Mouse (Mus musculus): ENCODE data around the gene a.
A peak's percentile ranks its signal among the peaks of the same experiment; 100 is the strongest.

a gene

GRCm38 (mm10) chr2:155072353-155073145, 281.3 kb downstream of the a start:
- no peak for DNase-seq

- DNase-seq: no peak
Observed at GRCm38 (mm10) chr2:155073347-155073746, 282.1 kb downstream of the a start.

GRCm38 (mm10) chr2:155073978-155074765, 283.0 kb downstream of the a start, which contains the start of gene Ahcy:
Gene Ahcy (minus strand): TSS chr2:155074497.
- peak; percentile 82 for DNase-seq

- DNase-seq: peak; percentile 5
Observed at GRCm38 (mm10) chr2:155074766-155075330, 283.6 kb downstream of the a start.

GRCm38 (mm10) chr2:155075649-155076048, 284.4 kb downstream of the a start:
- no peak for DNase-seq

- DNase-seq: no peak
Observed at GRCm38 (mm10) chr2:155079500-155080178, 288.4 kb downstream of the a start.

- no peak for DNase-seq
Observed at GRCm38 (mm10) chr2:155080179-155080530, 289.0 kb downstream of the a start.

GRCm38 (mm10) chr2:155081056-155081455, 289.9 kb downstream of the a start:
- DNase-seq: no peak

- peak; percentile 57 for DNase-seq
Observed at GRCm38 (mm10) chr2:155082121-155082803, 291.1 kb downstream of the a start.

- no peak for DNase-seq
Observed at GRCm38 (mm10) chr2:155084546-155084945, 293.3 kb downstream of the a start.

- no peak for DNase-seq
Observed at GRCm38 (mm10) chr2:155086328-155086727, 295.1 kb downstream of the a start.

GRCm38 (mm10) chr2:155088264-155088663, 297.1 kb downstream of the a start:
- DNase-seq: no peak

GRCm38 (mm10) chr2:155090909-155091742, 299.9 kb downstream of the a start:
- DNase-seq: no peak

- no peak for DNase-seq
Observed at GRCm38 (mm10) chr2:155091743-155092075, 300.5 kb downstream of the a start.

GRCm38 (mm10) chr2:155093418-155093817, 302.2 kb downstream of the a start:
- no peak for DNase-seq

- DNase-seq: no peak
Observed at GRCm38 (mm10) chr2:155098720-155099380, 307.6 kb downstream of the a start.

GRCm38 (mm10) chr2:155099421-155099820, 308.2 kb downstream of the a start:
- no peak for DNase-seq

- DNase-seq: no peak
Observed at GRCm38 (mm10) chr2:155099994-155100795, 309.0 kb downstream of the a start.
